Mouse (Mus musculus) neural tube, postnatal 0 days (tissue): ENCODE data around the gene Zfp182. TPM values are rescaled to one million over a fixed set of nuclear protein-coding genes. Genes with fewer than 3 reads are reported as not detected.

Experiments used
- polyA plus RNA-seq: library from polyadenylated mRNA; unstranded; fragments of >200 nt; fragmentation: Nextera tagmentation; extraction: Ambion mirVana; gene quantifications from 2 replicates; pipeline ENCODE4 v1.2.1, GENCODE M21; 2015

The Zfp182 gene
- polyA plus RNA-seq, result 4.5 and 4.6 TPM in 2 replicates

DNA sequence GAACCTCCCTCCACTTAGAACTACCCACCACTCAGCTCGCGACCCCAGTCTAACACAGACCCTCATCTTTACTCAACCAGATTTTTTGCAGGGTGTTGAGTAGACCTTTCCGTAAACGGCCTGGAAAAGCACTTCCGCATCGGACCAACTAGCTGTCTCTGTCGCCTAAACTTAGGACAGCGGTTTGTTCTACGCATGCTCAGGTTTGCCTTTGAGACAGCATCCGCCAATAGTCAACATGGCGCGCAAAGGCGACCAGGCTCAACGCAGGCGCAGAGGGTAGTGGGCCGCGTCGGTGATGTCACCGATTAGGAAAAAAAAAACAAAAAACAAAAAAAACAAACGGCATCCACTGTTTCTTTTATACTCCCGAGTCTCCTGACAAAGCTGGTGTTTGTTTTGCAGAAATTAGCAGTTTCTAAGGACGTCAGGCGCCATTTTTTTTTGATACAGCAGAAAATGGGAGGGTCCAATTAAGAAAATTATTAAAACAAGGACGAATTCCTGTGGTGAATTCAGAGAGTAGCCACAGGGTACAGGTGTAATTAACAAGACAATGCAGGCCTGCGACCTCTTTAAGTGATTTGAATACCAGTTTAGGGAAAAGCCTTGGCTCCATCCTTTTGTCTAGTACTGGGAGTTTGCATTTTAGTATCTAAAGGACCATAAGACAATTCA, at the start of gene Zfp182:
TSS of gene Zfp182 (minus strand) at position 451 of the 678 bp plus-strand sequence.

DNA sequence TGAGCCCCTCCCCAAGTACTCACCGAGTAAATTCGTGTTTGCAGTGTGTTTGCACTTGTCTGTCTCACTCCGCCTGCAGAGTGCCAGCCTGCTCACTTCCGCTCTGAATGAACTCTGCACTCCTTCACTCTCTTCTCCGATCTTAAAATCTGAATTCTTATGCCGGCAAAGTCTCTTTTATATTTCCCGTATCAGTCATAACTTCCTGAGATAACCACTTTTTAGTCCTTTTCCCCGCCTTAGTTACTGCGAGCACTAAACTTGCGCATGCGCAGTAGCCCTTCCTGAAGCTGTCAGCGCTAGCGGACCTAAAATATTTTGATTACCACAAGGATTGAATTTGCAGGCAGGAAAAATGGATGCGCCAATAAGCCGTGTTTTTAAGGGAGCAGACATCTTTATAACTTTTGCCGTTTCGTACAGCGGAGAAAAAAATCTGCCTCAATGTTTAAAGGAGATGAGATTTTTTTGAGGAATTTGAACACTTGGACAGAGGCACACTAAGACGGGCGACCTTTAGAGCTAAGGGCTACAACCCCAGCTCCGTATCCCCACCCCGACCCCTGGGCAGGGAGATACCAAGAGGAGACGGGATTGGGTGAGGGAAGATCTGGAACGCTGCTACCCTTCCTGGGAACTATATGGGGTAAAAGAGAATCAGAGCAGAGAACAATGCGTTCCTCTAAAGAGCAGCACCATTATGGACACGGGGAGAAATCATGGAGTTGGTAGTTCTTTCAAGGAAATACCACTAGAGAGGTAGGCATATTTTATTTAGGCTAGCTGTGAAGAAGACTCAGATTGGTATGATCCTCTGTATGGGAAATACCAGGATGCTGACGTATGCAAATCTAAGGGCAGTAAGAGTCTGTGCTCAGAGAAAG, 27.1 kb upstream of the Zfp182 start, which contains the start of gene Zfp300:
TSS of gene Zfp300 (minus strand) at position 545 of the 884 bp plus-strand sequence.

DNA sequence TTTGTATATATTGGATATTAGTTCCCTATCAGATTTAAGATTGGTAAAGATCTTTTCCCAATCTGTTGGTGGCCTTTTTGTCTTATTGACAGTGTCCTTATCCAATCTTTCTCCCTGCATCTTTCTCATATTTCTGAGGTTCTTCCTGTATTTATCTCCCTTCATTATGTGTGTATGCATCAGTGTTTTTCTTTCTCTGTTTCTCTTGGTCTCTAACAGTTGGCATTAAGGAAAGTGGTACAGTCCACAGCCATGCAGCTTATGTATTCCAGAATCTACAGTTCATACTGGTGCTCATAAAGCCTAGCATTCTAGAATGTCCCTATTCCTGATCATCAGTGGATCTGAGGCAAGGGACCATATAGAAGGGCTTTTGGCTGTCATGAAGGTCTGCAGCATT, 6.0 kb upstream of the Zfp182 start, which contains the start of gene Spaca5:
TSS of gene Spaca5 (plus strand) at position 301 of the 400 bp plus-strand sequence.

Other genes with a start within 250 kb of the Zfp182 start
- 7.3 and 11.3 TPM in 2 replicates for gene Timp1, start 192.2 kb downstream of the Zfp182 start, polyA plus RNA-seq
- 108 and 116 TPM in 2 replicates for gene Syn1, start 141.3 kb downstream of the Zfp182 start, polyA plus RNA-seq
- gene Cfp, start 130.8 kb downstream of the Zfp182 start, polyA plus RNA-seq, result 5.2 and 5.6 TPM in 2 replicates
- 11.7 and 13.2 TPM in 2 replicates for gene Elk1, start 111.7 kb downstream of the Zfp182 start, polyA plus RNA-seq
- 31.1 and 31.9 TPM in 2 replicates for gene Uxt, start 100.3 kb downstream of the Zfp182 start, polyA plus RNA-seq
- not detected in 2 replicates for gene Spaca5, start 6.1 kb upstream of the Zfp182 start, polyA plus RNA-seq
- 3.3 and 4.3 TPM in 2 replicates for gene Zfp300, start 27.2 kb upstream of the Zfp182 start, polyA plus RNA-seq
- not detected in 2 replicates for gene Ssxa1, start 53.5 kb upstream of the Zfp182 start, polyA plus RNA-seq
- gene Gm21876, start 113.3 kb upstream of the Zfp182 start, polyA plus RNA-seq, result not detected in 2 replicates